Mouse (Mus musculus): ENCODE measurements around the gene Psma3. TPM values are rescaled to one million over a fixed set of nuclear protein-coding genes. Genes with fewer than 3 reads are reported as not detected.
A peak's percentile ranks its signal among the peaks of the same experiment; 100 is the strongest.

Gene Psma3
- polyA plus RNA-seq, 1 experiment from 2014 or later = 595 TPM

DNA sequence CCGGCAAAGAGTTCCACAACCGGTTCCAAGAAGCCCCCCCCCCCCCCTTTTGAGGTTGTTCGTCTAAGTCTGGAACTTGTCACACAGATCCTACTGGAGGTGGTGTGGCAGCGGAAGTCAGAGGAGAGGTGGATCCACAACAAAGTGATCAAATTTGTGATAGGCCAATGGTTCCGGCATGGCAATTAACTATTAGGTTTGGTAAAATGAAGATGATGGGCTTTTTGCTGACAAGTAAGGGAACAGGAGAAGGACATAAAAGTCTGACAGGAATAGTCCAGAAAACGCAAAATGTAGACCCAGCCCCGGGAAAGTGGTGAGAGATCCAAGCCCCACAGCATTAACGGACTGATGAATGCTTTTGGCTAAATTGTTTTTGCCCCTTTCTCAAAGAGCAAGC, 6.8 kb upstream of the Psma3 start:
- H3K9me3 ChIP-seq (ENCODE audit: control insufficient read depth, low read depth, low read length) = no peaks in the 10 kb centered on the region
- peak overlapping the region; percentile 29 for H3K4me2 ChIP-seq (replicated peaks; ENCODE audit: low read depth, low read length)
- H3K36me3 ChIP-seq (ENCODE audit: control insufficient read depth, insufficient read depth, low read length) = peaks cover 10% of the 10 kb centered on the region
- peak overlapping the region; percentile 98 for H3K27ac ChIP-seq (ENCODE audit: low read length)
- no peak for ATAC-seq (ENCODE audit: insufficient number of reproducible peaks, insufficient read depth, low FRiP score, low read depth)
- 0 out of 2 replicates have a peak, but pooled peaks cover 4% of the 10 kb centered on the region for H3K4me1 ChIP-seq (ENCODE audit: control insufficient read depth, insufficient read depth, low read length)
- 28% methylated on average over 8 of the region's 8 CpGs for WGBS
- peak overlapping the region; percentile 65 for H3K4me3 ChIP-seq (ENCODE audit: low read depth, low read length)
- peak overlapping the region; percentile 57 for H3K9ac ChIP-seq (replicated peaks; ENCODE audit: low read depth, low read length)
- no peaks in the 10 kb centered on the region for H3K27me3 ChIP-seq (ENCODE audit: control insufficient read depth, insufficient read depth, low read length)

DNA sequence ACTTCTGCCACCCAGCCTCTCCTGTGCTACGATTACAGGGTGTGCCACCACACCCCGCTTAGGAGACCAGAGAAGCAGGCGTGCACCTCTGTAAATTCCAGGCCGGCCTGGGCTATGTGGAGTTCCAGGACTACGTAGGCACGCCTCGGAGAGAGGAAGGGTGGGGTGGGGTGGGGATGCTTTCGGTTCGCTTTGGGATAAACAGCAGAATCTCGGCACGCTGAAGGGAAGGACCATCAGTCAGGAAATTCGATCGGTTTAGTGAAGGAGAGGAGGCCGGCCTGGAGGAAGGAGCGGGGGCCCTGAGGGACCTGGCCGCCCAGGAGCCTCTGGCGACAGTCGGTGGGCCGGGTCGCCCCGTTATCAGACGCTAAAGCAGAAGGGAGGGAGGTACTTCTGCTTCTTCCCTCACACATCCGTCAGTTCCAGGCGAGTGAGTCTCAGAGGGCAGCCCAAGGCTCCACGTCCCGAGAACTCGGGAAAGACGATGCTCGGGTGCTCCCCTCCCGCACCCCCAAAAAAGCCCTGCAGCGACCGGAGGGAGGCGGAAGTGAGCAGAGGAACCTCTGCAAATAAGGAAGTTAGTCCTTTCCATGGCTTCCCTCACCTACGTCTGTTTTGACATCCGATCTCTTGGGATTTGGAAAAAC, 6.2 kb upstream of the Psma3 start:
- 0 out of 2 replicates have a peak, but pooled peaks cover 4% of the 10 kb centered on the region for H3K4me1 ChIP-seq (ENCODE audit: control insufficient read depth, insufficient read depth, low read length)
- peak overlapping the region; percentile 98 for H3K27ac ChIP-seq (ENCODE audit: low read length)
- H3K36me3 ChIP-seq (ENCODE audit: control insufficient read depth, insufficient read depth, low read length) = peaks cover 6% of the 10 kb centered on the region
- peak overlapping the region; percentile 65 for H3K4me3 ChIP-seq (ENCODE audit: low read depth, low read length)
- no peaks in the 10 kb centered on the region for H3K27me3 ChIP-seq (ENCODE audit: control insufficient read depth, insufficient read depth, low read length)
- peak; percentile 92 for ATAC-seq (ENCODE audit: insufficient number of reproducible peaks, insufficient read depth, low FRiP score, low read depth)
- H3K9ac ChIP-seq (replicated peaks; ENCODE audit: low read depth, low read length) = peak overlapping the region; percentile 57
- under 1% methylated on average over 35 of the region's 35 CpGs for WGBS
- H3K4me2 ChIP-seq (replicated peaks; ENCODE audit: low read depth, low read length) = peak overlapping the region; percentile 29
- H3K9me3 ChIP-seq (ENCODE audit: control insufficient read depth, low read depth, low read length) = no peaks in the 10 kb centered on the region

DNA sequence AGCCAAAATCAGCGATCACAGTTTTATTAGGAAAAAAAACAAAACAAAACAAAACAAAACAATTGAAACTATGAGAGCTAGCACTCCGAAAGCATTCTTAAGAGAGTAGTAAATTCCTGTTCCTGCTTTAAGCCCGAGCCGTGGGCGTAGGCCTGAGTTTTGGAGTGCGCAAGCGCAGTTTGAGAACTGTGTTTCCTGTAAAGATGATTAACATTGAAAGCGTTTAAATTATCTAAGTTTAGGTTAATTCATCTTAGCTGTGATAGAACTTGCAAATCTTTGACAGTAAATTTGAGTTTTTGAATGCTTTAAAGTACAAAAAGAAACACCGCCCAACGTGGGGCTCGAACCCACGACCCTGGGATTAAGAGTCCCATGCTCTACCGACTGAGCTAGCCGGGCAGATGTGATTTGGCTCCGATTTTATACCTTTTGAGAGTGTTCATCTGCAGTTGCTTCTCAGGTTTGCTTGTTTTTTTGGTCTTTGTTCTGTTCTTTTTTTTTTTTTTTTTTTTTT, 5.6 kb upstream of the Psma3 start:
- Histone ChIP-seq H3K9me3 (ENCODE audit: control insufficient read depth, low read depth, low read length) (no peaks in the 10 kb centered on the region), H3K27ac (ENCODE audit: low read length) (peak overlapping the region; percentile 98), H3K9ac (replicated peaks; ENCODE audit: low read depth, low read length) (peak overlapping the region; percentile 57), H3K4me3 (ENCODE audit: low read depth, low read length) (peak overlapping the region; percentile 65), H3K27me3 (ENCODE audit: control insufficient read depth, insufficient read depth, low read length) (no peaks in the 10 kb centered on the region), H3K4me2 (replicated peaks; ENCODE audit: low read depth, low read length) (peak overlapping the region; percentile 29), H3K36me3 (ENCODE audit: control insufficient read depth, insufficient read depth, low read length) (peaks cover under 1% of the 10 kb centered on the region; the same call in 1 of the 2 replicates), H3K4me1 (ENCODE audit: control insufficient read depth, insufficient read depth, low read length) (0 out of 2 replicates have a peak, but pooled peaks cover 4% of the 10 kb centered on the region)
- ATAC-seq (ENCODE audit: insufficient number of reproducible peaks, insufficient read depth, low FRiP score, low read depth) = peak; percentile 56; the same call in 1 of the 2 replicates
- under 1% methylated on average over 15 of the region's 15 CpGs for WGBS

DNA sequence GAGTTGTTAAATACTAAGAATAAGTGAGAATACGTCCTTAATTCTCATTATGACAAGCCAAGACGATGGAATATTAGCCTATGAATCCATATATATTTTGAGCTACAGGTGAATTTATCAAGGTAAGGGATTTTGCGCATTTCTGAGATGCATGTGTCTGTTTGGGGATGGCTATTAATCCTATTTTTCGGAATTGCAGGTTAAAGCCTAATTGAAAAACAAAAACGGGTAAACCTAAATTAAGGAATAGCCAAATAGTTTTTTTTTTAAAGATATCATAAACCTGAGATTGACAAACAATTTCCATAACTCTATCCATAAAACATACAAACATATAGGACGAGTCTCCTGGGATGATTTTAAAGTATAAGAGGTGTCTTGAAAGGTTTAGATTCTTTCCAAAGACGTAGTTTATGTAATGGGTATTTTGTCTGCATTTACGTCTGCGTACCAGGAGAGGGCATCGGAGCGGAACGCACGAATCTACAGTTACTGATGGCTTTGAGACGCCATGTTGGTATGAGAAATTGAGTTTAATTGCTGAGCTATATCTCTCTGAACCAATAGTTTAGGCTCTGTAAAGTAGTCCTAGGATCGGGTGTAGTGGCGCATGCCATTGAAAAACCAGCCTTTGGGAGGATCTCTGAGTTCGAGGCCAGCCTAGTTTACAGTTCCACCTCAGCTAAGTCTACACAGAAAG, 4.8 kb upstream of the Psma3 start:
- no peak overlapping the region for H3K27ac ChIP-seq (ENCODE audit: low read length)
- H3K9me3 ChIP-seq (ENCODE audit: control insufficient read depth, low read depth, low read length) = no peaks in the 10 kb centered on the region
- H3K4me2 ChIP-seq (replicated peaks; ENCODE audit: low read depth, low read length) = peak overlapping the region; percentile 47
- WGBS = 5% methylated on average over 17 of the region's 17 CpGs
- peak overlapping the region; percentile 35 for H3K4me3 ChIP-seq (ENCODE audit: low read depth, low read length)
- 0 out of 2 replicates have a peak, but pooled peaks cover 4% of the 10 kb centered on the region for H3K4me1 ChIP-seq (ENCODE audit: control insufficient read depth, insufficient read depth, low read length)
- H3K9ac ChIP-seq (replicated peaks; ENCODE audit: low read depth, low read length) = no peak overlapping the region
- no peaks in the 10 kb centered on the region for H3K27me3 ChIP-seq (ENCODE audit: control insufficient read depth, insufficient read depth, low read length)
- H3K36me3 ChIP-seq (ENCODE audit: control insufficient read depth, insufficient read depth, low read length) = no peaks in the 10 kb centered on the region
- ATAC-seq (ENCODE audit: insufficient number of reproducible peaks, insufficient read depth, low FRiP score, low read depth) = no peak

DNA sequence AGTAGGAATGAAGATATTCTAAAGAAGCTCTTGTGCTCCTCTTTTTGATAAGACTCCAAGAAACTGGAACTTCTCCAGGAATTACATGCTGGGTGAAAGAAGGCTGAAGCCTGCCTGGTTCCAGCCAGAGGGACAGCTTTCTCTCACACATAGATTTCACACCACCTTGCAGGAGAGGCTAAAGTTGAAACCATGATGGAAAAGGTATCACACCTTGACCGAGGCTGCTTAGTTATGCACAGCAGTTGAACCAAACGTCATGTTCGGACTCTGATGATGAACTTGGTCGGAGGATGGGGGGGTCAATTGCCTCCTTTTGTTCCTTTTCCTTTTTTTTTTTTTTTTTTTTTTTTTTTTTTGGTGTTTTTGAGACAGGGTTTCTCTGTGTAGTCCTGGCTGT, 590 bp upstream of the Psma3 start:
- no peaks in the 10 kb centered on the region for H3K27me3 ChIP-seq (ENCODE audit: control insufficient read depth, insufficient read depth, low read length)
- H3K4me1 ChIP-seq (ENCODE audit: control insufficient read depth, insufficient read depth, low read length) = peaks cover 9% of the 10 kb centered on the region; the same call in 1 of the 2 replicates
- no peak overlapping the region; the same call in 1 of the 2 replicates for H3K4me3 ChIP-seq (ENCODE audit: low read depth, low read length)
- peaks cover 8% of the 10 kb centered on the region; the same call in 1 of the 2 replicates for H3K36me3 ChIP-seq (ENCODE audit: control insufficient read depth, insufficient read depth, low read length)
- no peaks in the 10 kb centered on the region for H3K9me3 ChIP-seq (ENCODE audit: control insufficient read depth, low read depth, low read length)
- WGBS = 77% methylated on average over 4 of the region's 4 CpGs
- no peak for ATAC-seq (ENCODE audit: insufficient number of reproducible peaks, insufficient read depth, low FRiP score, low read depth)
- peak overlapping the region; percentile 63; the same call in 1 of the 2 replicates for H3K27ac ChIP-seq (ENCODE audit: low read length)
- no peak overlapping the region for H3K9ac ChIP-seq (replicated peaks; ENCODE audit: low read depth, low read length)
- H3K4me2 ChIP-seq (replicated peaks; ENCODE audit: low read depth, low read length) = peak overlapping the region; percentile 30

DNA sequence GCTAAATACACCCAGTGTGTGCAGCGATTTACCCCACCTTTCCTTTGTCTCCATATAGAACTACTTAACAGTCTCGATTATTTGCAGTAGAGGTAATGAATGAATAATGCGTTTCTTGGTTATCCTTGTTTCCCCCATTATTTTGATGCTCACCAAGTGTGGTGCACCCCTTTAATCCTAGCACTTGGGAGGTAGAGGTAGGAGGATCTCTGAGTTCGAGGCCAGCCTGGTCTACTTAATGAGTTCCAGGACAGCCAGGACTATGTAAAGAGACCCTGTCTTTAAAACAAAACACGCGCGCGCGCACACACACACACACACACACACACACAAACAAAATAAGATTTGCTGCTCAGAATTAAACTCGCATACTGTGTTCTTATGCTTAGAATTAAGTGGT, 985 bp downstream of the Psma3 start:
- peak overlapping the region; percentile 97 for H3K4me3 ChIP-seq (ENCODE audit: low read depth, low read length)
- H3K9me3 ChIP-seq (ENCODE audit: control insufficient read depth, low read depth, low read length) = no peaks in the 10 kb centered on the region
- WGBS = 20% methylated on average over 10 of the region's 10 CpGs
- H3K36me3 ChIP-seq (ENCODE audit: control insufficient read depth, insufficient read depth, low read length) = peaks cover 19% of the 10 kb centered on the region
- H3K9ac ChIP-seq (replicated peaks; ENCODE audit: low read depth, low read length) = peak overlapping the region; percentile 97
- peak overlapping the region; percentile 42 for H3K4me2 ChIP-seq (replicated peaks; ENCODE audit: low read depth, low read length)
- no peaks in the 10 kb centered on the region for H3K27me3 ChIP-seq (ENCODE audit: control insufficient read depth, insufficient read depth, low read length)
- H3K4me1 ChIP-seq (ENCODE audit: control insufficient read depth, insufficient read depth, low read length) = peaks cover 9% of the 10 kb centered on the region; the same call in 1 of the 2 replicates
- H3K27ac ChIP-seq (ENCODE audit: low read length) = peak overlapping the region; percentile 98; the same call in 1 of the 2 replicates
- no peak for ATAC-seq (ENCODE audit: insufficient number of reproducible peaks, insufficient read depth, low FRiP score, low read depth)

DNA sequence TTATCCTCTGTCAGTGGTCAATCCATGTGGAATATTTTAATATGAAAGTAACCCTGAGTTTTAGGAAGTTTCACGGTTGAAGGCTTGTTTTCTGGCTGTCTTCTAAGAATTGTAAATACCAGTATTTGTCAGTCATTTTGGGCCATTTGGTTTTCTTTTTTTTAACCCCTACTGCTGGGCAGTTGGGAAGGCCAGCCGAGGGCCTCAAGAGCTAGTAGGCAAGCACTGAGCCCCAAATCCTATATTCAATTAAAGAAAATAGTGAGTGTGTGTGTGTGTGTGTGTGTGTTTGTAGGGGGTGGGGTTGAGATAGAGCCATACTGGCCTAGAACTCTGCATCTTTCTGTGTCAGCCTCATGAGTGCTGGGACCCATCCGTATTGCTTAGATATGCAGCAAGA, 1.5 kb downstream of the Psma3 start:
- ATAC-seq (ENCODE audit: insufficient number of reproducible peaks, insufficient read depth, low FRiP score, low read depth) = no peak
- H3K27ac ChIP-seq (ENCODE audit: low read length) = no peak overlapping the region
- H3K9ac ChIP-seq (replicated peaks; ENCODE audit: low read depth, low read length) = no peak overlapping the region
- H3K9me3 ChIP-seq (ENCODE audit: control insufficient read depth, low read depth, low read length) = no peaks in the 10 kb centered on the region
- peak overlapping the region; percentile 97 for H3K4me3 ChIP-seq (ENCODE audit: low read depth, low read length)
- WGBS = 56% methylated on average over 3 of the region's 3 CpGs
- peaks cover 19% of the 10 kb centered on the region for H3K36me3 ChIP-seq (ENCODE audit: control insufficient read depth, insufficient read depth, low read length)
- peak overlapping the region; percentile 42 for H3K4me2 ChIP-seq (replicated peaks; ENCODE audit: low read depth, low read length)
- H3K4me1 ChIP-seq (ENCODE audit: control insufficient read depth, insufficient read depth, low read length) = peaks cover 9% of the 10 kb centered on the region; the same call in 1 of the 2 replicates
- no peaks in the 10 kb centered on the region for H3K27me3 ChIP-seq (ENCODE audit: control insufficient read depth, insufficient read depth, low read length)

DNA sequence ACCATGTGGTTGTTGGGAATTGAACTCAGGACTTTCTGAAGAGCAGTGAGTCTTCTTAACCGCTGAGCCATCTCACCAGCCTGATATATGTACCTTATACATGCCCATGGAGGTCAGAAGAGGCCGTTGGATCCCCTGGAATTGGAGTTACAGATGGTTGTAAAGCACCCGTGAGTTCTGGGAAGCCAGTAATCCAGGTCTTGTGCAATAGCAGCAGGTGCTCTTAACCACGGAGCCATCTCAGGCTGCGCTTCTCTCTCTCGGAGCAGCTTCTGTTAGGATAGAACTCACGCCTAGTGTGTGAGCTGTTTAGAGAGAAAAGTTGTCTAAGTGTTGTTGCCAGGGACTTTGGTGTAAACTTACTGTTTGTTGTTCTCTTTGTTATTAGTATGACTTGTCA, 3.9 kb downstream of the Psma3 start:
- Histone ChIP-seq H3K27me3 (ENCODE audit: control insufficient read depth, insufficient read depth, low read length) (no peaks in the 10 kb centered on the region), H3K4me1 (ENCODE audit: control insufficient read depth, insufficient read depth, low read length) (peaks cover 9% of the 10 kb centered on the region; the same call in 1 of the 2 replicates), H3K4me3 (ENCODE audit: low read depth, low read length) (no peak overlapping the region), H3K9me3 (ENCODE audit: control insufficient read depth, low read depth, low read length) (no peaks in the 10 kb centered on the region), H3K4me2 (replicated peaks; ENCODE audit: low read depth, low read length) (no peak overlapping the region), H3K36me3 (ENCODE audit: control insufficient read depth, insufficient read depth, low read length) (peaks cover 25% of the 10 kb centered on the region), H3K27ac (ENCODE audit: low read length) (no peak overlapping the region), H3K9ac (replicated peaks; ENCODE audit: low read depth, low read length) (no peak overlapping the region)
- 90% methylated on average over 7 of the region's 7 CpGs for WGBS
- ATAC-seq (ENCODE audit: insufficient number of reproducible peaks, insufficient read depth, low FRiP score, low read depth) = no peak
